Mouse (Mus musculus) gastrocnemius, postnatal 25 days (tissue): ENCODE data around the gene Mstn. TPM values are rescaled to one million over a fixed set of nuclear protein-coding genes. Genes with fewer than 3 reads are reported as not detected.

ENCODE experiments used
- DNase-seq: peaks from one replicate; pipeline ENCODE4 v3.0.0; 2022
- long read RNA-seq, 2 experiments: library from polyadenylated mRNA; stranded (forward); transcript quantifications; one replicate each; pipeline ENCODE4 v2.0.0; 2021
- total RNA-seq, 2 experiments: library from RNA; stranded (reverse); gene quantifications; 1 replicate in 1 of 2; 2 replicates in 1 of 2; pipeline ENCODE4 v1.2.3; 2021

Mstn gene
- total RNA-seq = 10 to 100 TPM; 29.6 to 38.9 TPM
- long read RNA-seq, experiment 1, transcript Mstn-201 (3 exons, 2,705 nt) = major isoform, 36 of 40 reads
- long read RNA-seq, experiment 1, partial matches to known transcripts = 0 of 40 reads
- long read RNA-seq, experiment 1, other reads (novel, unspliced or antisense) = 4 of 40 reads
- long read RNA-seq, experiment 2, transcript Mstn-201 (3 exons, 2,705 nt) = major isoform, 61 of 61 reads
- long read RNA-seq, experiment 2, partial matches to known transcripts = 0 of 61 reads
- long read RNA-seq, experiment 2, other reads (novel, unspliced or antisense) = 0 of 61 reads

DNA sequence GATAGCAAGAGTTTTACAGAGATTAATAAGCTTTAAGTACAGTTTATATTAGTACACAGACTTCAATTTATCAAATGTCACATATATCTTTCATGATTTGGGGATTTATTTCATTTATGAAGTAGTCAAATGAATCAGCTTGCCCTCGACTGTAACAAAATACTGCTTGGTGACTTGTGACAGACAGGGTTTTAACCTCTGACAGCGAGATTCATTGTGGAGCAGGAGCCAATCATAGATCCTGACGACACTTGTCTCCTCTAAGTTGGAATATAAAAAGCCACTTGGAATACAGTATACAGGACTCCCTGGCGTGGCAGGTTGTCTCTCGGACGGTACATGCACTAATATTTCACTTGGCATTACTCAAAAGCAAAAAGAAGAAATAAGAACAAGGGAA is at the start of gene Mstn:
Gene Mstn, plus strand, starts transcription at position 301 of the 400 bp plus-strand sequence.
- DNase-seq = no peak

GRCm38 (mm10) chr1:53014716-53015115 is 46.7 kb upstream of the Mstn start:
- DNase-seq = no peak

DNA sequence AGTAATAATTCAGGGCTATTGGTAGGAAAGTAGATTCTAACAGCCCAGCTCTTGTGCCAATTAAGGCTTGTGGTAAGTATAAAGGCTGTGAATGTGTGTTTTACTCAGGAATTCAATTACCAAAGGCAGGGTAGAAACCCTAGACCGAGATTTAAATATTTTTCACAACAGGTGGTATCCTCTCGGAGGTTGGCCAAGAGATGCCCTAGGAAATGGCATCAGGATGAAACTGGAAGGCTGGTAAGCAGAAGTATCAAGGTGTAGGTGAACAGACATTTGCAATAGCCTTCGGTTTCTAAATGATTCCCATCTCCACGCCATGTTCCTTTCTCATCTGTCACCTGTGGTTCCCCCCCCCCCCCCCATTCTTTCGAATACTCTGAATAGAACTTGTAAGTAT is 45.8 kb upstream of the Mstn start:
- DNase-seq = no peak

GRCm38 (mm10) chr1:53018746-53019505 is 42.5 kb upstream of the Mstn start:
- no peak for DNase-seq

- DNase-seq = no peak
Measured at GRCm38 (mm10) chr1:53020079-53020478, 41.4 kb upstream of the Mstn start, which contains the start of gene 1700019D03Rik. TSS of gene 1700019D03Rik (minus strand) at chr1:53020179.

DNA sequence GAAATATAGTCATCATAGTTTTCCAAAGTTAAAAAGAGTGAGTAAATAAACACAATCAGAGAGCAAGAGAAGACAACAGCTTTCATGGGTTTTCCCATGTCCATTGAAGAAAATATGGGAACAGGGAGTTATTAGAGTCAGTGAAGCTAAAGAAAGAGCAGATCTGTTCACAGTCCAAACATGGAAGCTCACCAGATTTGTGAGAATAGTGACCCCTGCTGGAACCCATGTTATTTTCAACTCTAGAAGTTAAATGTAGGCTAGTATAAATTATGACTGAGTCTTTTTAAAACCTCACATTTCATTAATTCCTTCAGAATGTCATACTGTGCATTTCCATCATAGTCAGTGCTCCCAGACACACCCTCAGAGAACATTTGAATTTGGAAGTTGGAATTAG is 28.9 kb upstream of the Mstn start:
- no peak for DNase-seq

GRCm38 (mm10) chr1:53037443-53037871 is 24.0 kb upstream of the Mstn start:
- peak; percentile 67 for DNase-seq

DNA sequence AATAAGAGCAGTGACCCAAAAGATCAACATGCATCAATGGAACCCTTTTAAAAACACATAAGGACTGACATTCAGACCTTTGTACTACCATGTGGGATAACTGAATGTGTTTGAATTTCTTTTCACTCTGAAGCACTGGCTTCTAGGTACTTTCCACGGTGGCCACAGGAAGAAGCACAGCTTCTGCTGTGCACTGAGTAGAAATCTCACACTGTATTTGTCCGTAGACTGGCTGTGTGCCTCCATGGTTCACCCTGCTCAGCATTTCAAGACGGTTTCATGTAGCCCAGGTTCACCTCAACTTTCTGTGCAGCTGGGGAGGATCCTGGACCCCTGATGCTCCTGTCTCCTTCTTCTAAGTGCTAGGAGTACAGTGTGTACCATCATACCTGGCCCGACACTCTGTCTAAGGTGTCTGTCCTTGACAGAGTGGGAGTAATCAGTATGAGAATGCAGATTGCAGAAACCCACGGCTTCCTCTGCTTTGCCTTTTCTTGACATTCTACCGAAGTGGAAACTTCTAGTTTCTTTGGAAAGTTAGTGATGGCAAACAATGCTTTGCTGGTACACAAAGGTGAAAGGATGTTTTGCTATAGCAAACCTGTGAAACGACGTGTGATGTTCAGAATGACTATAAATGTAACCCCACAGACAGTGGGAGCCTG is 11.5 kb upstream of the Mstn start:
- DNase-seq = no peak

DNA sequence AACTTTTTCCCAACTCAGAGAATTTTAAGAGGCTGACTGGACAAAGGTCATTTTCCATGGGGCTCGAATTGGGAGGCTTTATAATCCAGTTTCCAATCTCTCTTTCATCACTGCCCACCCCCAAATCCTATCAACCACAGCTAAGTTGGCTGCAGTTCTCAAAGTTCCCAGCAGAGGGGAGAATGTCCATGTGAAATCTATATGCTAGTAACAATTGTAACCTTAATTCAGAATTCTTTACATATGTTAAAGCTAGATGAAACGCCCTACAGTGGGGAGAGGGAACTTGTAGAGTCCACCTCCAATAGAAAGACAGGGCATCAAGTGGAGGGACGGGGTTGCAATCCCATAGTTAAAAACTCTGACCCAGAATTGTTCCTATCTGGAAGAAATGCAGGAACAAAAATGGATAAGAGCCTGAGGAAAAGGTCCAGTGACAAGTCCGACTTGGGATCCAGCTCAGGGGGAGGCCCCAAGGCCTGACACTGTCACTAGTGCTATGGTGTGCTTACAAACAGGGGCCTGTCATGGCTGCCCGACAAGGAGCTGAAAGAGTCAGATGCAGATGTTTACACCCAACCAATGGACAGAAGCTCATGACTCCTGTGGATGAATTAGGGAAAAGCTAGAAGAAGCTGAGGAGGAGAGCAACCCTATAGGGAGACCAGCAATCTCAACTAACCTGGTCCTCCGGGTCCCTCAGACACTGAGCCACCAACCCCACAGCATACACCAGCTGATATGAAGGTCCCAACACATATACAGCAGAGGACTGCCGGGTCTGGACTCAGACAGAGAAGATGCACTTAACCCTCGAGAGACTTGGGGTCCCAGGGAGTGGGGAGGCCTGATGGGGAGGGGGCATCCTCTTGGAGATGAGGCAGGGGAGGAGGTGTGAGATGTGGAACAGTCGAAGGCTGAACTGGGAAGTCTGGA is 8.1 kb upstream of the Mstn start:
- no peak for DNase-seq

DNA sequence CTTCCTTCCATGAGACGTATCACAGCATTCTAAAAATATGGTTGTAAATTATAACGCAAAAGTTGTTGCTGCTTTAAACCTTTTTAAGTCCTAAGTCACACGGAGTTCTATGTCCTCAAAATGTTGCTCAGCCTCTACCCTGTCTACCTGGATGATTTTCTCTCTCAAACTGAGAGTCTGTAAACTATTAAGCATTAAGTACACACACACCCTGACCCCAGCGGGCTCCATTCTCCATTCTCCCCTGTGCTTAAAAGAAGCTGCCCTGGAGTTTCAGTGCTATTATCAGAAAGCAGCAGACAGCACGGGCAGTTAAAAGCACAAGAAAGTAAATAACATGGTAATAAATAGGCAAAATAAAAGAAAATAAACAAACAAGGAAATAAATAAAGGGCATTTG is 2.3 kb upstream of the Mstn start:
- DNase-seq = no peak

- DNase-seq = no peak
Measured at GRCm38 (mm10) chr1:53060499-53060898, 941 bp upstream of the Mstn start.

DNA sequence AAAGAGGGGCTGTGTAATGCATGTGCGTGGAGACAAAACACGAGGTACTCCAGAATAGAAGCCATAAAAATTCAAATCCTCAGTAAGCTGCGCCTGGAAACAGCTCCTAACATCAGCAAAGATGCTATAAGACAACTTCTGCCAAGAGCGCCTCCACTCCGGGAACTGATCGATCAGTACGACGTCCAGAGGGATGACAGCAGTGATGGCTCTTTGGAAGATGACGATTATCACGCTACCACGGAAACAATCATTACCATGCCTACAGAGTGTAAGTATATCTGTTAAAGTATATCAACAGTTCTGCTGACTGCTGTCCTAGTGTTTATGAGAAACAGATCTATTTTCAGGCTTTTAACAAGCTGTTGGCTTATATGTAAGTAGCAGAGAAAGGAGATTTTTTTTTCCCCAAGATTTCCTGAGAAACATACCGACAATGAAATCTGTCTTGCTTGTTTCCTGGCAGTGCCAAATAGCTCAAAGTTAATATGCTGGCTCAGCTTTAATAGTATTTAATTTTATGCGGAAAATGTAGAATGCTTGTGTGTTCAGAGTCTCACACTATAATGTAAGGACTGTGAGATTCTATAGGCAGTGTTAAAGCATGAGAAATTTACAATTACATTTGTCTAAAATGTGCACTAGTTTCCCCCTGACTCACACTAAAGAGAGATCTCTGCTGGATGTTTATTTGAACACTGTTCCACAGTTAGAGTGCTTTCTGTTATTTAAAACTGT is 600 bp downstream of the Mstn start:
- no peak for DNase-seq

DNA sequence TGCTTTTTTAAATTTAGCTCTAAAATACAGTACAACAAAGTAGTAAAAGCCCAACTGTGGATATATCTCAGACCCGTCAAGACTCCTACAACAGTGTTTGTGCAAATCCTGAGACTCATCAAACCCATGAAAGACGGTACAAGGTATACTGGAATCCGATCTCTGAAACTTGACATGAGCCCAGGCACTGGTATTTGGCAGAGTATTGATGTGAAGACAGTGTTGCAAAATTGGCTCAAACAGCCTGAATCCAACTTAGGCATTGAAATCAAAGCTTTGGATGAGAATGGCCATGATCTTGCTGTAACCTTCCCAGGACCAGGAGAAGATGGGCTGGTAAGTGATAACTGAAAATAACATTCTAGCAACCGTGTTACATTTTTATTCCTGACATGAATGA is 2.5 kb downstream of the Mstn start:
- peak; percentile 12 for DNase-seq

GRCm38 (mm10) chr1:53069726-53070514 is 8.5 kb downstream of the Mstn start:
- DNase-seq = no peak

DNA sequence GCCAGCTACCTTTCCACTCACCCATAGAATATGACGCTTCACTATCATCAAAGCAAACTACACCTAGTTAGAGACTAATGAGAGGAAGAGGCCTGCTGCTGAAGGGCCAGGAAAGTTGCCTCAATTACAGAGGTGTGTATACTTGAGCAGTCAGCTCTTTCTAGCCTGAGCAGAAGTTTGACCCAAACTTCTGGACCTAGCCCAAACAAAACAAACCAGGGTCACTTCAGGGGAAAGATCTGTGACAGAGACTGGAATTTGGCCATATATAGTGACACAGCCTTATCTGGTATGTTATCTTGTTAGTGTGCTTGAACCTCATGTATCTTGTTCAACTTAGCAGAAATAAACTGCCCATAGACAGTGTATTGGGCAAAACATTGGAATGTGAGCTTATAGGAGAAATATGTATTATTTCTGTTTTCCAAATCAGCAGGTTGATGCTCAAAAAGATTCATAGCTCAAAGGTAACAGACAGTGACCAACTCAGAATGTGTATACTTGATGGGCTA is 9.3 kb downstream of the Mstn start:
- DNase-seq = no peak

GRCm38 (mm10) chr1:53076656-53077055 is 15.2 kb downstream of the Mstn start:
- no peak for DNase-seq

DNA sequence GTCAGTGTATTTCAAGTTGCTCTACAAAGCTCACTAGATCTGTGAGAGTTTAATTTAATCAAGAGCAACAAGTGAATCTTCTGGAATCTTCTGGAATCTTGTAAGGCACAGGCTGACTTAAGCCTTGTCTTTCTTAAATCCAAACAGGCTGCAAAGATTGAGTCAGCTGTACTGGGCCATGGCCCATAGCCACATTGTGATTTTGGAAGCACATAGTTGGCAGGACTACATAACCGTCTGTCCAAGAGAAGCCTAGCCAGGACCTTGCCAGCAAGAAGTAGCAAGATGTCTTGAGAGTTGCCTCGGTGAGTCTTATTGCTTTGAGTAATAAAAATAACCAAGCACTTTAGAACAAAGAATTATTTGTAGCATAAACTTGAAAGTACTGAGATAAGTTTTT is 18.4 kb downstream of the Mstn start:
- DNase-seq = peak; percentile 65

DNA sequence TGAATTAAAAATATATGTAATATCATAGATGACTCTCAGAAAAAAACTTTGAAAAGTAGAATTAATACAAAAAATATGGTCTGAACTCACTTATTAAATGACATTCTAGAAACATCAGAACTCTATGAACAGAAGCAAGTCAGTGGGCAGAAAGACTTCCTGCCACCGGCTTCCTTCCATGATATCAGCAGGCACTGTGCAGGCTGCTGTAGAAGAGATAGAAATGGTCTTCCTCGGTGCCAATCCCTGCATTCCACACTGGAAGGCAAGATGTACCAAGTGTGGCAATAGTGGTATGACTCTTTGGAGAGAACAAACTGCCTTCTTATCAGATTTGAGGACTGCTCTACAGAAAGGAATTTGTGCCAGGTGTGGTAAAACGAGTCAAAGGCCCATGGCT is 19.2 kb downstream of the Mstn start:
- no peak for DNase-seq

DNA sequence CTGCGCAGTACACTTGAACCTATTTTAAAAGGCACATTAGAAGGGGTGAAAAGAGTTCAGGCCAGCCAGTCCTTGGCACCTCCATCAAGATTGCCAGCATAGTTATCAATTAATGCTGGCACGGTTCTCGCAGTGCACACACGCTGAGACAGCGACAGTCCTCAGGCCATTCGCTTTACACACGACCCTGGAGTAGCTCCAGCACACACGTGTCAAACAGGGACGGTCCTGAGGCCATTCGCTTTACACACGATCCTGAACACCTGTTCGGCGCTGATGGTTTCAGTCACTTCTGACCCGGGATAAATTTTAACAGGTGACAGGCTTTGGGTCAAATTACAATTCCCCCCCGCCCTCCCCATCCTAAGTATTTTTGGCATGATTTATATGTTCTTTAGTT is 23.8 kb downstream of the Mstn start:
- DNase-seq = peak; percentile 10

DNA sequence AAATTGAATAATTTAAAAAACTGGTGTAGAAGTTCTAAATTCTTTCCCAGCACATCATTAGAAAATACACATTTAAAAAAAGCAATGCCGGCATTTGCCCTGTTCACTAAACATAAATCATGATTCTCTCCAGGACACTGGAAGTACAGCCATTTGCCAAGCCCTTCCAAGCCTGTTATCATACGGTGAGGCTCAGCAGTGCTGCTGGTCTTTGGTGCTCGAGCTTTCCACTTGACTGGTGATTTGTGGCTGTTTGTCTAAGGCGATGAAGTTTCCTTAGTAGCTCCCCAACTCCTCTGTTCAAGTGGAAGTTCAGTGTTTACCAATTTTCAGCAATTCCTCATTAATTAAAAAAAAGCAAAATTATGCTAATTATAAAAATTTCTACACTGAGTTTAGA is 24.6 kb downstream of the Mstn start:
- DNase-seq = no peak
